Mouse (Mus musculus) stomach, embryonic 16.5 days (tissue): ENCODE results near the gene Nenf. TPM values are rescaled to one million over a fixed set of nuclear protein-coding genes. Genes with fewer than 3 reads are reported as not detected.
A peak's percentile ranks its signal among the peaks of the same experiment; 100 is the strongest.

Experiments
- ATAC-seq: fragments of 200-750 bp; cut with Nextera tagmentation; 2 replicates; pipeline ENCODE4 v1.8.0; 2017; ENCODE audit warnings: moderate number of reproducible peaks, moderate TSS enrichment; ENCODE audit not compliant: insufficient read depth, low FRiP score
- H3K27ac ChIP-seq: fragments of 300-500 bp; sonication (generic); 2 replicates; pipeline ENCODE4 v1.5.1; 2014; ENCODE audit warnings: low read length
- H3K27me3 ChIP-seq: fragments of 300-500 bp; sonication (generic); 2 replicates; pipeline ENCODE4 v1.6.1; 2014; ENCODE audit warnings: low read length, control low read depth, mixed read lengths; ENCODE audit not compliant: control insufficient read depth, insufficient read depth
- H3K36me3 ChIP-seq: fragments of 300-500 bp; sonication (generic); 2 replicates; pipeline ENCODE4 v1.6.1; 2014; ENCODE audit warnings: low read length; ENCODE audit not compliant: control insufficient read depth, insufficient read depth
- H3K4me1 ChIP-seq: fragments of 300-500 bp; sonication (generic); 2 replicates; pipeline ENCODE4 v1.6.1; 2014; ENCODE audit warnings: low read length, control low read depth, mixed read lengths; ENCODE audit not compliant: control insufficient read depth, insufficient read depth
- H3K4me2 ChIP-seq: fragments of 300-500 bp; sonication (generic); 2 replicates; pipeline ENCODE4 v1.6.1; 2014; ENCODE audit warnings: low read depth, low read length, mixed read lengths
- H3K4me3 ChIP-seq: fragments of 300-500 bp; sonication (generic); replicated peaks from 2 replicates; pipeline ENCODE4 v1.5.1; 2014; ENCODE audit warnings: mild to moderate bottlenecking, low read length
- H3K9ac ChIP-seq: fragments of 300-500 bp; sonication (generic); 2 replicates; pipeline ENCODE4 v1.6.1; 2014; ENCODE audit warnings: low read length
- H3K9me3 ChIP-seq: fragments of 300-500 bp; sonication (generic); replicated peaks from 2 replicates; pipeline ENCODE4 v1.6.1; 2016; ENCODE audit warnings: low read length, control low read depth; ENCODE audit not compliant: control insufficient read depth
- WGBS: fragments of 180-500 bp; shearing (Covaris S2); extraction: QIAGEN DNeasy Blood & Tissue Kit; methylation state at CpG from one replicate; pipeline ENCODE4 v1.1.7; 2014; 5-methylcytosine and 5-hydroxymethylcytosine counted together
- polyA plus RNA-seq: library from polyadenylated mRNA; unstranded; fragments of >200 nt; fragmentation: Nextera tagmentation; extraction: Ambion mirVana; gene quantifications from 2 replicates; pipeline ENCODE4 v1.2.1, GENCODE M21; 2015

Nenf gene
- polyA plus RNA-seq, 1 experiment from 2014 or later: 91.3 TPM

- H3K36me3 ChIP-seq: no peaks in the 10 kb centered on the region
- peak overlapping the region; percentile 28; the same call in 1 of the 2 replicates for H3K27ac ChIP-seq
- H3K9me3 ChIP-seq: 0 out of 2 replicates have a peak, but pooled peaks cover 4% of the 10 kb centered on the region
- peak overlapping the region; percentile 57 for H3K4me2 ChIP-seq
- ATAC-seq: peak; percentile 93
- peaks cover 6% of the 10 kb centered on the region; the same call in 1 of the 2 replicates for H3K4me1 ChIP-seq
- peak overlapping the region; percentile 75 for H3K9ac ChIP-seq
- peak overlapping the region; percentile 62 for H3K4me3 ChIP-seq
- under 1% methylated on average over 14 of the region's 14 CpGs for WGBS
- H3K27me3 ChIP-seq: no peaks in the 10 kb centered on the region
Measured at GRCm38 (mm10) chr1:191312513-191312941, 5.5 kb downstream of the Nenf start.

- Histone ChIP-seq H3K4me2 (no peak overlapping the region), H3K4me1 (peaks cover 6% of the 10 kb centered on the region; the same call in 1 of the 2 replicates), H3K27ac (no peak overlapping the region), H3K9me3 (0 out of 2 replicates have a peak, but pooled peaks cover 4% of the 10 kb centered on the region), H3K36me3 (peaks cover 3% of the 10 kb centered on the region; the same call in 1 of the 2 replicates), H3K9ac (peak overlapping the region; percentile 31; the same call in 1 of the 2 replicates), H3K4me3 (no peak overlapping the region), H3K27me3 (no peaks in the 10 kb centered on the region)
- no peak for ATAC-seq
- 66% methylated on average over 4 of the region's 4 CpGs for WGBS
Measured at GRCm38 (mm10) chr1:191311296-191311898, 6.6 kb downstream of the Nenf start.

- Histone ChIP-seq H3K4me1 (peaks cover 1% of the 10 kb centered on the region; the same call in 1 of the 2 replicates), H3K9ac (no peak overlapping the region), H3K4me2 (no peak overlapping the region), H3K27me3 (no peaks in the 10 kb centered on the region), H3K27ac (no peak overlapping the region), H3K4me3 (no peak overlapping the region), H3K36me3 (peaks cover 3% of the 10 kb centered on the region; the same call in 1 of the 2 replicates), H3K9me3 (0 out of 2 replicates have a peak, but pooled peaks cover 4% of the 10 kb centered on the region)
- WGBS: 82% methylated on average over 9 of the region's 9 CpGs
- no peak for ATAC-seq
Measured at GRCm38 (mm10) chr1:191307766-191308455, 10.1 kb downstream of the Nenf start.

GRCm38 (mm10) chr1:191306316-191306715, 11.7 kb downstream of the Nenf start:
- Histone ChIP-seq H3K27ac (no peak overlapping the region), H3K27me3 (no peaks in the 10 kb centered on the region), H3K4me3 (no peak overlapping the region), H3K9ac (no peak overlapping the region), H3K4me1 (no peaks in the 10 kb centered on the region), H3K9me3 (0 out of 2 replicates have a peak, but pooled peaks cover 4% of the 10 kb centered on the region), H3K4me2 (no peak overlapping the region), H3K36me3 (peaks cover 3% of the 10 kb centered on the region; the same call in 1 of the 2 replicates)
- 89% methylated on average over 9 of the region's 9 CpGs for WGBS
- ATAC-seq: no peak

GRCm38 (mm10) chr1:191305610-191306009, 12.4 kb downstream of the Nenf start:
- H3K36me3 ChIP-seq: peaks cover 3% of the 10 kb centered on the region; the same call in 1 of the 2 replicates
- no peaks in the 10 kb centered on the region for H3K4me1 ChIP-seq
- ATAC-seq: no peak
- H3K4me2 ChIP-seq: no peak overlapping the region
- 0 out of 2 replicates have a peak, but pooled peaks cover 4% of the 10 kb centered on the region for H3K9me3 ChIP-seq
- no peak overlapping the region for H3K4me3 ChIP-seq
- 72% methylated on average over 7 of the region's 7 CpGs for WGBS
- H3K27ac ChIP-seq: no peak overlapping the region
- H3K9ac ChIP-seq: no peak overlapping the region
- H3K27me3 ChIP-seq: no peaks in the 10 kb centered on the region

- Histone ChIP-seq H3K27me3 (no peaks in the 10 kb centered on the region), H3K4me1 (no peaks in the 10 kb centered on the region), H3K4me3 (no peak overlapping the region), H3K9me3 (0 out of 2 replicates have a peak, but pooled peaks cover 4% of the 10 kb centered on the region), H3K36me3 (peaks cover 3% of the 10 kb centered on the region; the same call in 1 of the 2 replicates), H3K4me2 (no peak overlapping the region), H3K9ac (no peak overlapping the region), H3K27ac (no peak overlapping the region)
- no peak for ATAC-seq
- 68% methylated on average over 6 of the region's 6 CpGs for WGBS
Measured at GRCm38 (mm10) chr1:191304216-191304615, 13.8 kb downstream of the Nenf start.

GRCm38 (mm10) chr1:191303736-191304135, 14.3 kb downstream of the Nenf start:
- Histone ChIP-seq H3K4me1 (no peaks in the 10 kb centered on the region), H3K4me3 (no peak overlapping the region), H3K9me3 (0 out of 2 replicates have a peak, but pooled peaks cover 4% of the 10 kb centered on the region), H3K4me2 (no peak overlapping the region), H3K27ac (no peak overlapping the region), H3K9ac (no peak overlapping the region), H3K36me3 (peaks cover 3% of the 10 kb centered on the region; the same call in 1 of the 2 replicates), H3K27me3 (no peaks in the 10 kb centered on the region)
- WGBS: 66% methylated on average over 3 of the region's 3 CpGs
- ATAC-seq: no peak

GRCm38 (mm10) chr1:191301903-191302302, 16.1 kb downstream of the Nenf start:
- WGBS: 45% methylated on average over 4 of the region's 4 CpGs
- no peak overlapping the region for H3K4me2 ChIP-seq
- no peaks in the 10 kb centered on the region for H3K4me1 ChIP-seq
- H3K36me3 ChIP-seq: peaks cover 3% of the 10 kb centered on the region; the same call in 1 of the 2 replicates
- no peak overlapping the region for H3K4me3 ChIP-seq
- no peak for ATAC-seq
- H3K27ac ChIP-seq: no peak overlapping the region
- no peak overlapping the region for H3K9ac ChIP-seq
- no peaks in the 10 kb centered on the region for H3K9me3 ChIP-seq
- no peaks in the 10 kb centered on the region for H3K27me3 ChIP-seq
